Mouse (Mus musculus) telencephalon, adult 2 months (tissue): ENCODE measurements around the gene Desi1.

Experiments used
- DNase-seq: peaks from one replicate; pipeline ENCODE4 v3.0.0-alpha.2; 2011; ENCODE audit warnings: low read depth, low spot score

Desi1 gene

DNA sequence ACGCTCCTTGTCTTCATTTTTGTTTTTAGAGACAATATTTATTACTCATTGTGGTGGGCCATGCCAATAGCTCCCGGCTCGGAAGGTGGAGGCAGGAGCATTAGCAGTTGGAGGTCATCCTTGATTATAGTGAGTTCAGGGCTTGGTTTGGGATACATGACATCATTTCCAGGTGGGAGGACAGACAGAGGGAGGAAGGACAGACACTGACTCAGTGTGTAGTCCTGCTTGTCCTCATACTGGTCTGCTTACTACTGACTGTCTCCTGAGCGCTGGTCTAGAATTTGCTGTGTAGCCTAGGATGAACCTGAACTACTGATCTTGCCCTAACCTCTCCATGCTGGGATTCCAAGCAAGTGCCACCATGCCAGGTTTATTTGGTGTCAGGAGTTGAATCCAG lies at the start of gene Desi1:
Gene Desi1, minus strand, starts transcription at position 101 of the 400 bp plus-strand sequence.
- DNase-seq = no peak

GRCm38 (mm10) chr15:82081161-82081560 lies 47.5 kb upstream of the Desi1 start:
- DNase-seq = peak; percentile 72

DNA sequence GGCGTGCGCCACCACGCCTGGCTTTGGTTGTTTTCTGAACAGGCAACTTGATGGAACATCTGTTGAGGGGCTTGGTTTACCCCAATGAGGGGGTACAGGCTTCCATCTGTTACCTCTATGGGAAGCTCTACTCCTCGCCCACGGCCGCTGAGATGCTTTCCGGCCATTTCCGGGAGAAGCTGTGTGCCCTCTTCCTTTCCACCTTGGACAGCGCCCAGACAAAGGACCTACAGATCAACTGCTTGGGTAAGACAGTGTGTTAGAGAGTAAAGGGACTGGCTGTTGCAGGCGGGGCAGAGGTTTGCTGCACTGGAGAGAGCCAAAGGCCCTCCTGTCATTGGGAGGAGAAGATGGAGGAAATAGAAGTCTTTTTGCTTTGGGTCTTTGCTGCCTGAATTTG lies 46.2 kb upstream of the Desi1 start:
- no peak for DNase-seq

DNA sequence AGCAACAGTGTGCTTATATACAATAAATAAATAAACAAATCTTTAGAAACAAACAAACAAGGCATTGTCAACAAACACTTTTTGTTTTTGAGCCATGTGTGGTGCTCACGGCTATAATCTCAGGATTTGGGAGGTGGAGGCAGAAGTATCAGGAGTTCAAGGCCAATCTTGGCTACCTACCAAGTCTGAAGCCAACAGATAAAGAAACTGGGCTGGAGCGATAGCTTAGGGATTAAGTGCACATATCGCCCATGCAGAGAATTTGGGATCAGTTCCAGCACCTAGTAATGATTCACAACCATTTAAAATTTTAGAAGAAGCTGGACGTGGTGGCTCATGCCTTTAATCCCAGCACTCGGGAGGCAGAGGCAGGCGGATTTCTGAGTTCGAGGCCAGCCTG lies 39.8 kb upstream of the Desi1 start:
- no peak for DNase-seq

- peak; percentile 70 for DNase-seq
These were observed 38.3 kb upstream of the Desi1 start for GRCm38 (mm10) chr15:82071816-82072469.

DNA sequence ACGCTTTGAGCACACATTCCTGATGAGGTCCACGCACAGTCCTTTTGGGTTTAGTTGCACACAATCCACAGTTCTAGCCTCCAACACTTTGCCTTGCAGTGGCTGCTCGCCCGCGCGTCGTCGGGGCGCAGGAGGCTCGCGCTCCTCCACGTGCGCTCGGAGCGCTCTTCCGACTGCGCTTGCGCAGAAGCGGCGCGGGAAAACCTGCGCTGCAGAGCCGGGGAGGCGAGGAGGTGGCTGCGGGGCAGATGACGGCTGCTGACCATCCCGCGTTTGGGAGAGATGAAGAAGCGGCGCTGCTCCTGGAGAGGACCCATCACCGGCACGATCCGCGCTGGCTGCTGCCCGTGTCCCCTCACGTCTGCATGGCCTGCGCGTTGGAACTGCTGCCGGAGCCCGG lies 36.2 kb upstream of the Desi1 start, which contains the start of gene Mei1:
Gene Mei1, plus strand, starts transcription at position 99 of the 400 bp plus-strand sequence.
- no peak for DNase-seq

GRCm38 (mm10) chr15:82065511-82065910 lies 31.8 kb upstream of the Desi1 start:
- peak; percentile 63 for DNase-seq

- no peak for DNase-seq
These were observed 30.2 kb upstream of the Desi1 start for GRCm38 (mm10) chr15:82063909-82064308.

- DNase-seq = no peak
These were observed 25.1 kb upstream of the Desi1 start, which contains the start of gene 4930407I10Rik for GRCm38 (mm10) chr15:82058719-82059201. TSS of gene 4930407I10Rik (plus strand) at chr15:82059151.

DNA sequence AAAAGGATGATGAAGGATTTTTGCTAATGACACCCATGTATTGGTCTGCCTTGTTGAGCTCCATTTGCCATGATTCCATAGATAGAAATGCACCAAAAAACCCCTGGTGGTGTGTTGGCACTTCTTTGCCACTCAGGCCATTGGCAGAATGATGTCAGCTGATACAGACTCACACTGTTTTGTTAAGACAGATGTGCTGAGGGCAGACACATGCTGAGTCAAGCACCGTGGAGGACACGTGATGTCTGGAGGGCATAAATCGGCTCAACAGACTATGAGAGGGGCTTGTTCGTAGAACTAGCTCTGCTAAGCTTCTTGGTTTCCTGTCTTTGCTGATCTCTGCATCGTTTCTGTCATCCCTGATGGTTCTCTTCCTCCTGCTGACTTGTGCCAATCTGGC lies 18.9 kb upstream of the Desi1 start:
- no peak for DNase-seq

DNA sequence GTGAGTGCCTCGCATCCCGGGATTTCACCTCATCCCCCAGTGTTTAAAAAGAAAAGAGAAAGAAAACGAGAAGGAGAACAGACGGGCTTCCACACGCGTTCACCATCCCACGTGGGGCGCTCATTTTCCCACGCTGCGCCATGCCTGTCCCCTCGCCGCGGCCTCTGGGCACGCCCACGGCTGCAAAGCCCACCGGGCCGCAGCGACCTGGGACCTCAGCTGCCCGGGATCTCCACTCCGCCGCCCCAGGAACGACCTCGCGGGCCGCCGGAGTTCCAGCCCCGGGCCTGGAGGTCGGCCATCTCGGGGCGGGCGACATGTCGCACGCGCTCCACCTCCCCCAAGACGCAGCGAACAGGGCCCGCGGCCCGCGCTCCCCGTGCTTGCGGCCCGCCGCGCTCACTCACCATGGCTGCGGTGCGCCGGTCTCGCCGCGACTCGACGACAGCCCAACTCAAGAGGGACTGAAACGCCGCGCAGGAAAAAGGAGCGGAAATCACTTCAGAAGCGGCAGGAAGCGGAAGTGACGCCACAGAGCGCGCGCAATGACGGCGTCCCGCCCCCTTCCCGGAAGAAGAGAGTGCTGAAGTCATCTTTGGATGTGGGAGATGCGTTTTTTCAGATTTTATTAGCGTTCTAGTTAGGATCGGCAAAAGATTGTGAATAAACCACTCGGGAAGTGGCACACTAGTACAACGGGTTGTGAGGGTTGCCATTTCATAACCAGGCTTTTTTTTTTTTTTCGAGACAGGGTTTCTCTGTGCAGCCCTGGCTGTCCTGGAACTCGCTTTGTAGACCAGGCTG lies 13.6 kb upstream of the Desi1 start, which contains the start of gene Snu13:
Gene Snu13, minus strand, starts transcription at position 519 of the 804 bp plus-strand sequence.
- peak; percentile 79 for DNase-seq

GRCm38 (mm10) chr15:82046246-82046891 lies 12.7 kb upstream of the Desi1 start:
- no peak for DNase-seq

- DNase-seq = no peak
These were observed 10.6 kb upstream of the Desi1 start for GRCm38 (mm10) chr15:82044166-82044784.

- DNase-seq = no peak
These were observed 7.0 kb upstream of the Desi1 start for GRCm38 (mm10) chr15:82040650-82041049.

- DNase-seq = no peak
These were observed 2.4 kb upstream of the Desi1 start for GRCm38 (mm10) chr15:82035904-82036689.

GRCm38 (mm10) chr15:82032386-82032785 lies 1.3 kb downstream of the Desi1 start:
- DNase-seq = no peak

GRCm38 (mm10) chr15:82027726-82028125 lies 5.9 kb downstream of the Desi1 start:
- DNase-seq = no peak

GRCm38 (mm10) chr15:82027276-82027675 lies 6.4 kb downstream of the Desi1 start:
- DNase-seq = no peak

- no peak for DNase-seq
These were observed 9.6 kb downstream of the Desi1 start for GRCm38 (mm10) chr15:82023965-82024635.

DNA sequence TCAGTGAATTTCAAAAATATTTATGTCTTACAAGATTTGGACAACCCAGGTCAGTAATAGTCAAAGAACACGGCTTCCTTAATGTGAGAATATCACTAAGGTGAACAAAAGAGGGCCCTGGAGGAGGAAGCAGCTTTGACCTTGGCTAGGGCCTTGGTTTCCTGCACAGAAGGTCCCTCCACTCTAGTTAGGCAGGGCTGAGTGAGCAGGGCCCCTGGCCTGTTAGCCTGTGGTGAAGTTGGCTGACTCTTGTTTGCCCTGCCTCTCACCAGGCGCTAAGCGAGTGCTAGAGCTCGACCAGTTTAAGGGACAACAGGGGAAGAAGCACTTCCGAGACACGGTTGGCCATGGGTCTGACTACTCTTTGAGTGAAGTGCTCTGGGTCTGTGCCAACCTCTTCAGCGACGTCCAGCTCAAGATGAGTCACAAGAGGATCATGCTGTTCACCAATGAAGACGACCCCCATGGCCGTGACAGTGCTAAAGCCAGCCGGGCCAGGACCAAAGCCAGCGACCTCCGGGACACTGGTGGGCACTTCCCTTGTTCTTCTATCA lies 11.1 kb downstream of the Desi1 start:
- no peak for DNase-seq
